20 mouse cellular contexts compared by ENCODE assay signal in the genomic region with DNA sequence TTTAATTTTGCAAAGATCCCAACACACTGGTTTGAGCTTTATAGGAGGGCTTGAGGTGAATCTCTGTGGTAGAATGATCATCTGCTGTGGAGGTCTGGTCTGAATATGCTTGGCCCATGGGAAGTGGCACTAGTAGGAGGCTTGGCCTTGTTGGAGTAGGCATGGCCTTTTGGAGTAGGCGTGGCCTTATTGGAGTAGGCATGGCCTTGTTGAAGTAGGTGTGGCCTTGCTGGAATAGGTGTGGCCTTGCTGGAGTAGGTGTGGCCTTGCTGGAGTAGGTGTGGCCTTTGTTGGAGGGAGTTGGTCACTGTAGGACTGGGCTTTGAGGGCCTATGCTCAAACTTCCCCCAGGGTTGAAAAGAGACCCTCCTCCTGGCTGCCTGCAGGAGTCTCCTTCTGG.
"Had no signal": no experiment of that assay in that cellular context is flagged by ENCODE, and none has a peak within 500 bp of the region (broad histone marks: within the 10 kb centered on the region; RNA-seq: fewer than 3 reads in every experiment).

No protein-coding gene starts in this region.

- H3K9ac ChIP-seq: liver, embryonic 15.5 days; liver, postnatal 0 days; lung, embryonic 15.5 days; midbrain, embryonic 12.5 days; neural tube, embryonic 13.5 days; neural tube, embryonic 15.5 days; stomach, embryonic 15.5 days had no signal

- H3K36me3 ChIP-seq: liver, embryonic 15.5 days; lung, embryonic 15.5 days; midbrain, embryonic 12.5 days; neural tube, embryonic 13.5 days; neural tube, embryonic 15.5 days; stomach, embryonic 15.5 days had no signal

- H3K9me3 ChIP-seq: liver, embryonic 15.5 days; lung, embryonic 15.5 days; midbrain, embryonic 12.5 days; neural tube, embryonic 13.5 days; neural tube, embryonic 15.5 days; stomach, embryonic 15.5 days had no signal

- H3K4me2 ChIP-seq: liver, embryonic 15.5 days; lung, embryonic 15.5 days; midbrain, embryonic 12.5 days; neural tube, embryonic 13.5 days; neural tube, embryonic 15.5 days; stomach, embryonic 15.5 days had no signal

- H3K4me3 ChIP-seq: liver, embryonic 15.5 days; lung, embryonic 15.5 days; midbrain, embryonic 12.5 days; myocyte; neural tube, embryonic 13.5 days; neural tube, embryonic 15.5 days; stomach, embryonic 15.5 days had no signal

- ATAC-seq: liver, postnatal 0 days; lung, postnatal 0 days; midbrain, embryonic 16.5 days had no signal

- H3K27ac ChIP-seq: liver, embryonic 15.5 days; lung, embryonic 15.5 days; midbrain, embryonic 12.5 days; neural tube, embryonic 13.5 days; neural tube, embryonic 15.5 days; stomach, embryonic 15.5 days; stomach, postnatal 0 days had no signal

- H3K4me1 ChIP-seq: liver, embryonic 15.5 days; lung, embryonic 15.5 days; midbrain, embryonic 12.5 days; neural tube, embryonic 13.5 days; stomach, embryonic 15.5 days had no signal

- H3K27me3 ChIP-seq: liver, embryonic 15.5 days; lung, embryonic 15.5 days; midbrain, embryonic 12.5 days; neural tube, embryonic 13.5 days; neural tube, embryonic 15.5 days; stomach, embryonic 15.5 days had no signal

- DNase-seq: liver, postnatal 0 days; lung, adult 2 months; lung, postnatal 4 days; midbrain, embryonic 14.5 days; retina, postnatal 1 day; right cerebral cortex, adult 18-20 months; right cerebral cortex, postnatal 14 days; thymus, adult 2 months; thymus, postnatal 14 days; thymus, postnatal 36 days had no signal
